Mouse (Mus musculus) cerebellum, adult 18-20 months (tissue): ENCODE measurements around the gene Klf9.

Source experiments
- DNase-seq, 2 experiments: peaks; one replicate each; pipeline ENCODE4 v3.0.0; 2021

The Klf9 gene

GRCm38 (mm10) chr19:23164651-23165240 is 23.7 kb downstream of the Klf9 start:
- peak; percentile 25 to 39 for DNase-seq

- no peak for DNase-seq
These were observed 25.7 kb downstream of the Klf9 start for GRCm38 (mm10) chr19:23166550-23167284.

- DNase-seq, result no peak
These were observed 28.1 kb downstream of the Klf9 start for GRCm38 (mm10) chr19:23168899-23169658.

- DNase-seq, result no peak
These were observed 28.6 kb downstream of the Klf9 start for GRCm38 (mm10) chr19:23169659-23170050.

- DNase-seq, result peak; percentile 72 to 75
These were observed 29.4 kb downstream of the Klf9 start for GRCm38 (mm10) chr19:23170476-23170875.

- no peak for DNase-seq
These were observed 30.1 kb downstream of the Klf9 start for GRCm38 (mm10) chr19:23171136-23171535.

- no peak for DNase-seq
These were observed 34.1 kb downstream of the Klf9 start for GRCm38 (mm10) chr19:23175090-23175489.

- DNase-seq, result no peak
These were observed 34.5 kb downstream of the Klf9 start for GRCm38 (mm10) chr19:23175511-23175910.

GRCm38 (mm10) chr19:23178533-23178932 is 37.5 kb downstream of the Klf9 start:
- DNase-seq, result no peak

GRCm38 (mm10) chr19:23183493-23183892 is 42.5 kb downstream of the Klf9 start:
- DNase-seq, result no peak

- no peak for DNase-seq
These were observed 43.0 kb downstream of the Klf9 start for GRCm38 (mm10) chr19:23184068-23184467.

- no peak for DNase-seq
These were observed 46.7 kb downstream of the Klf9 start for GRCm38 (mm10) chr19:23187732-23188131.

GRCm38 (mm10) chr19:23188986-23189385 is 48.0 kb downstream of the Klf9 start:
- no peak for DNase-seq

GRCm38 (mm10) chr19:23189744-23190143 is 48.7 kb downstream of the Klf9 start:
- no peak for DNase-seq

GRCm38 (mm10) chr19:23191486-23191885 is 50.5 kb downstream of the Klf9 start:
- DNase-seq, result no peak

GRCm38 (mm10) chr19:23193076-23193475 is 52.0 kb downstream of the Klf9 start:
- no peak for DNase-seq

- no peak for DNase-seq
These were observed 61.1 kb downstream of the Klf9 start for GRCm38 (mm10) chr19:23202106-23202505.

GRCm38 (mm10) chr19:23203505-23204053 is 62.6 kb downstream of the Klf9 start:
- DNase-seq, result no peak

GRCm38 (mm10) chr19:23211325-23211724 is 70.3 kb downstream of the Klf9 start:
- peak in 1 of 2 experiments; percentile 21 for DNase-seq

- no peak for DNase-seq
These were observed 73.3 kb downstream of the Klf9 start for GRCm38 (mm10) chr19:23214326-23214725.
